Mouse (Mus musculus): ENCODE results near the gene Kif5c. TPM values are rescaled to one million over a fixed set of nuclear protein-coding genes. Genes with fewer than 3 reads are reported as not detected.

The Kif5c gene
- polyA plus RNA-seq, 1 experiment: 3.4 TPM

DNA sequence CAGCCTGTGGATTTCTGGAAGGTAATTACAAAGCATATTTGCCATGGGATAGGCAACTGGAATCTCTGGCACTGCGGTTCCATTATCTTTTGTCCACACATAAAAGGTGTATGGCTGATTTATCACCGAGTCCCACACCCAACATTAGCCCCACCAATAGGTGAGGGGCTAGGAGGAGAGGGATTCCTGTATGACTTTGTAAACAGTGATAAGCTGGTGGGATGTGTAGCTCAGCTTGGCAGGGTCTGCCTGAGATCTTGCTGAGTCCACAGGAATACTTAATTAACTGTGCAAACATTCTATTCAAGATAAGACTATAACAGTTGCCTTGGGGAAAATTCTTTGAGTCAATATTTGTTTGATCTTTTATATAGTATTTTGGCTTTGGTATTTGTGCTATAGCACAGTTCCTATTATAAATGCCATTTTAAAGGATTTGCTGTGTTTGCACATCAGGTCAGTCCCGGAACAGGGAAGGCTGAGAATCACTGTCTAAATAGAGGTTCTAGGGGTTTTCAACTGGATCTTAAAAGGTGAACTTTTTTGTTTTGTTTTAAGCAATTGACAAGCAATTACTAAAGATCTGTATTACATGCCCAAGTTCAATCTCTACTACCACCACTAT is 196.7 kb downstream of the Kif5c start:
- Histone ChIP-seq H3K27me3 (ENCODE audit: control insufficient read depth, insufficient read depth, insufficient read length) (no peaks in the 10 kb centered on the region), H3K36me3 (ENCODE audit: control insufficient read depth, insufficient read depth) (no peaks in the 10 kb centered on the region), H3K79me2 (ENCODE audit: control insufficient read depth, insufficient read depth) (no peaks in the 10 kb centered on the region), H3K4me3 (ENCODE audit: insufficient read depth, poor library complexity, severe bottlenecking) (no peak overlapping the region), H3K79me3 (ENCODE audit: low read depth) (no peaks in the 10 kb centered on the region), H3ac (ENCODE audit: control insufficient read depth, insufficient read length, low read depth) (no peak overlapping the region)
- TF ChIP-seq MYOD1 (IDR thresholded peaks at IDR 0.05; ENCODE audit: control insufficient read depth, insufficient read length, low read depth) (no peak), MYOG (IDR thresholded peaks at IDR 0.05; ENCODE audit: control insufficient read depth, extremely low read depth, insufficient read length) (no peak), MAX (IDR thresholded peaks at IDR 0.05) (no peak), FOSL1 (IDR thresholded peaks at IDR 0.05; ENCODE audit: insufficient read depth, low read length, poor library complexity, severe bottlenecking) (no peak), CTCF (IDR thresholded peaks at IDR 0.05; ENCODE audit: control insufficient read depth, insufficient read depth, insufficient read length) (no peak)

DNA sequence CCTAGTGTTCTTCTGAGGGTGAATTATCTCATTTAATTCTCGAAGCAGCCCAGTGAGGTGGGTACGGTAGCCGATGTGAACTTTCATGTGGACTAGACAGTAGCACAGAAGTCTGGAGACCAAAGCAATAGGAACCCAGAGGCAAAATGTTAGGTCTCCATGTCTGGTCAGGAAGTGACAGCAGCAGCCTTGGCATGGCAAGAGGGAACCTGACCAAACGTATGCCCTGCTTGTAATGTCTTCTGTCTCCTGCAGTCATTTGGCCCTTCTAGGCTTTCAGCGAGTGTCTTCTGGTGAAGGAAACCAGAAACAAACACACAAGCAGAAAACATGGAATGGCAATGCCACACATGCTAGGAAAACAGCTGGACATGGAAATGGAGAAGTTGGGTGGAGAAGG is 197.5 kb downstream of the Kif5c start:
- no peak overlapping the region for H3K4me3 ChIP-seq (ENCODE audit: insufficient read depth, poor library complexity, severe bottlenecking)
- H3K79me2 ChIP-seq (ENCODE audit: control insufficient read depth, insufficient read depth): no peaks in the 10 kb centered on the region
- no peaks in the 10 kb centered on the region for H3K36me3 ChIP-seq (ENCODE audit: control insufficient read depth, insufficient read depth)
- no peak overlapping the region for H3ac ChIP-seq (ENCODE audit: control insufficient read depth, insufficient read length, low read depth)
- no peaks in the 10 kb centered on the region for H3K79me3 ChIP-seq (ENCODE audit: low read depth)
- TF ChIP-seq MAX (IDR thresholded peaks at IDR 0.05): no peak
- TF ChIP-seq FOSL1 (IDR thresholded peaks at IDR 0.05; ENCODE audit: insufficient read depth, low read length, poor library complexity, severe bottlenecking): no peak
- TF ChIP-seq USF1 (IDR thresholded peaks at IDR 0.05; ENCODE audit: low read depth): no peak
- no peak for TF ChIP-seq CEBPB (IDR thresholded peaks at IDR 0.05; ENCODE audit: low read depth)
- TF ChIP-seq CTCF (IDR thresholded peaks at IDR 0.05; ENCODE audit: control insufficient read depth, insufficient read depth, insufficient read length): no peak
- no peak for TF ChIP-seq MYOD1 (IDR thresholded peaks at IDR 0.05; ENCODE audit: control insufficient read depth, insufficient read length, low read depth)
- TF ChIP-seq MYOG (IDR thresholded peaks at IDR 0.05; ENCODE audit: control insufficient read depth, extremely low read depth, insufficient read length): no peak
- H3K27me3 ChIP-seq (ENCODE audit: control insufficient read depth, insufficient read depth, insufficient read length): no peaks in the 10 kb centered on the region

DNA sequence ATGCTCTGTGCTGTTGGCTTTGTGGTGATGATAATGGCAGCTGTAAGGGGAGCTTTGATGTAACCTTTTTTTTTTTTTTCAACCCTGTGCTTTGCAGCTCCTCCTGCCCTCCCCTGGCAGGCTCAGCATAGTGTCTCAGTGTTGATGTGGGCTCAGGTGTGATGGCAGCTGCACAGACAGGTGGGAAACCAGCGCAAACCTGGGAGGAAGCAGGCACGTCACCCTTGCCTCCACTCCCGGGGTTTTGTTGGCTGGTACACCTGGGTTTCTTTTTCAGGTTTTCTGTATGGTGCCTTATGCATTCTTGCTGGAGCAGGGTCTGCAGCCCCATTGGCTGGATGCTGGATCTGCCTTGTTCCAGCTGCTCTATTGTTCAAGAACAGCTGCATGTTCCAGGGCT is 198.1 kb downstream of the Kif5c start:
- H3K79me2 ChIP-seq (ENCODE audit: control insufficient read depth, insufficient read depth): no peaks in the 10 kb centered on the region
- H3K36me3 ChIP-seq (ENCODE audit: control insufficient read depth, insufficient read depth): no peaks in the 10 kb centered on the region
- TF ChIP-seq MYOD1 (IDR thresholded peaks at IDR 0.05; ENCODE audit: control insufficient read depth, insufficient read length, low read depth): peak; percentile 5
- TF ChIP-seq MYOG (IDR thresholded peaks at IDR 0.05; ENCODE audit: control insufficient read depth, extremely low read depth, insufficient read length): no peak
- H3K4me3 ChIP-seq (ENCODE audit: insufficient read depth, poor library complexity, severe bottlenecking): no peak overlapping the region
- no peaks in the 10 kb centered on the region for H3K27me3 ChIP-seq (ENCODE audit: control insufficient read depth, insufficient read depth, insufficient read length)
- H3ac ChIP-seq (ENCODE audit: control insufficient read depth, insufficient read length, low read depth): no peak overlapping the region
- H3K79me3 ChIP-seq (ENCODE audit: low read depth): no peaks in the 10 kb centered on the region

DNA sequence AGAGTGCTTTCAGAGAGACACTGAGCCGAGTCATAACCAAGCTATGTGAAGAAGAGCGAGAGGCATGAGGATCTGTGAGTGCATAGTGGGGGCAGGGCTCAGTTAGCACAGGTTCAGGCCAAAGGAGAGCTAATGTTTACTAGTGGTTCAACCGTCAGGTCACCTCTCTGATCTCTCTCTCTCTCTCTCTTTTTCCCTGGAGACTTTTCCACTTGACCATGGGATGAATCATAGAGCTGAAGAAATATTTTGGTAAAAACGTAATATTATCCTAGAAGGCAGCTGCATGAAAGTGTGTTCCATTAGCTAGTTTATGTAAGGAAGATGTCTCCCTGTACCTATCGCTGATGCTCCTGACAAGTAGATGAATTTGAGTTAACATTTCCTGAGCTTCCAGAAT is 199.0 kb downstream of the Kif5c start:
- H3ac ChIP-seq (ENCODE audit: control insufficient read depth, insufficient read length, low read depth): no peak overlapping the region
- no peak overlapping the region for H3K4me3 ChIP-seq (ENCODE audit: insufficient read depth, poor library complexity, severe bottlenecking)
- TF ChIP-seq FOSL1 (IDR thresholded peaks at IDR 0.05; ENCODE audit: insufficient read depth, low read length, poor library complexity, severe bottlenecking): peak; percentile 8
- TF ChIP-seq USF1 (IDR thresholded peaks at IDR 0.05; ENCODE audit: low read depth): no peak
- no peak for TF ChIP-seq MYOG (IDR thresholded peaks at IDR 0.05; ENCODE audit: control insufficient read depth, extremely low read depth, insufficient read length)
- TF ChIP-seq CTCF (IDR thresholded peaks at IDR 0.05; ENCODE audit: control insufficient read depth, insufficient read depth, insufficient read length): no peak
- peak; percentile 7 for TF ChIP-seq MYOD1 (IDR thresholded peaks at IDR 0.05; ENCODE audit: control insufficient read depth, insufficient read length, low read depth)
- TF ChIP-seq MAX (IDR thresholded peaks at IDR 0.05): peak; percentile 12
- TF ChIP-seq CEBPB (IDR thresholded peaks at IDR 0.05; ENCODE audit: low read depth): no peak
- no peaks in the 10 kb centered on the region for H3K79me2 ChIP-seq (ENCODE audit: control insufficient read depth, insufficient read depth)
- H3K27me3 ChIP-seq (ENCODE audit: control insufficient read depth, insufficient read depth, insufficient read length): no peaks in the 10 kb centered on the region
- H3K79me3 ChIP-seq (ENCODE audit: low read depth): no peaks in the 10 kb centered on the region
- H3K36me3 ChIP-seq (ENCODE audit: control insufficient read depth, insufficient read depth): no peaks in the 10 kb centered on the region

DNA sequence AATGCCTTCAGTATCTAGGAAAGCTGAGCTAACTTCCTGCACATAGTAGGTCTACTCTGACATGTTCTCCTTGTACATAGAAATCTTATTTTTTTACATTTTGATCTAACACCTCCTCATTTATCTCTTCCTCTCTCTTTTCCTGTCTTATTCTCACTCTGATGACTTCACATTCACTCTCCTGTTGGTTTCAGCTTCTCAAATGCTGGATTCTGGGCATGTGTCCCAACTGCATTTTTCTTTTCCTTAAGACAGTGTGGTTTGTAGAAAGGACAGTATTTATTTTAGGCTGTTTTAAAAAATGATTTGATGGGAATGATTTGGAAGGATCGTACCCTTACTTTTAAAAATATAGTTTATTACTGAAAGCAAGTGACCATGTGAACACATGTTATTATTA is 203.2 kb downstream of the Kif5c start:
- no peaks in the 10 kb centered on the region for H3K36me3 ChIP-seq (ENCODE audit: control insufficient read depth, insufficient read depth)
- no peaks in the 10 kb centered on the region for H3K27me3 ChIP-seq (ENCODE audit: control insufficient read depth, insufficient read depth, insufficient read length)
- H3K4me3 ChIP-seq (ENCODE audit: insufficient read depth, poor library complexity, severe bottlenecking): no peak overlapping the region
- H3K79me3 ChIP-seq (ENCODE audit: low read depth): no peaks in the 10 kb centered on the region
- no peaks in the 10 kb centered on the region for H3K79me2 ChIP-seq (ENCODE audit: control insufficient read depth, insufficient read depth)
- H3ac ChIP-seq (ENCODE audit: control insufficient read depth, insufficient read length, low read depth): no peak overlapping the region
- TF ChIP-seq MYOD1 (IDR thresholded peaks at IDR 0.05; ENCODE audit: control insufficient read depth, insufficient read length, low read depth) (no peak), USF1 (IDR thresholded peaks at IDR 0.05; ENCODE audit: low read depth) (no peak), MAX (IDR thresholded peaks at IDR 0.05) (no peak), CTCF (IDR thresholded peaks at IDR 0.05; ENCODE audit: control insufficient read depth, insufficient read depth, insufficient read length) (no peak), FOSL1 (IDR thresholded peaks at IDR 0.05; ENCODE audit: insufficient read depth, low read length, poor library complexity, severe bottlenecking) (no peak), CEBPB (IDR thresholded peaks at IDR 0.05; ENCODE audit: low read depth) (no peak), MYOG (IDR thresholded peaks at IDR 0.05; ENCODE audit: control insufficient read depth, extremely low read depth, insufficient read length) (no peak)

Other genes with a start within 250 kb of the Kif5c start
- 5.3 TPM for gene Epc2, start 167.8 kb upstream of the Kif5c start, polyA plus RNA-seq (2012; fragmentation: generic; extraction: Trizol)
- gene Lypd6b, start 168.4 kb downstream of the Kif5c start, polyA plus RNA-seq (2012; fragmentation: generic; extraction: Trizol): 0.02 TPM

Measured in C2C12 (cell line).